Mouse (Mus musculus): Measurements from ENCODE around the gene Tmprss2. TPM values are rescaled to one million over a fixed set of nuclear protein-coding genes. Genes with fewer than 3 reads are reported as not detected.

Gene Tmprss2
- not detected for total RNA-seq (2023)

GRCm38 (mm10) chr16:97610939-97611338 is at the start of gene Tmprss2:
TSS of gene Tmprss2 (minus strand) at chr16:97611195.

Other genes with a start within 250 kb of the Tmprss2 start
- 10 to 100 TPM; 23.7 to 30.4 TPM for gene Mx1, start 148.3 kb downstream of the Tmprss2 start, total RNA-seq (2023)
- not detected for gene Fam3b, start 96.4 kb downstream of the Tmprss2 start, total RNA-seq (2023)
- not detected for gene Ripk4, start 152.6 kb upstream of the Tmprss2 start, total RNA-seq (2023)
- gene Prdm15, start 240.7 kb upstream of the Tmprss2 start, total RNA-seq (2023), result 10 to 100 TPM; 35.2 to 49.4 TPM